Mouse (Mus musculus) ovary, postnatal 10 days (tissue): ENCODE measurements around the gene Gm49318.

ENCODE experiments used
- DNase-seq: peaks from one replicate; pipeline ENCODE4 v3.0.0; 2022; ENCODE audit warnings: low spot score

Gene Gm49318

DNA sequence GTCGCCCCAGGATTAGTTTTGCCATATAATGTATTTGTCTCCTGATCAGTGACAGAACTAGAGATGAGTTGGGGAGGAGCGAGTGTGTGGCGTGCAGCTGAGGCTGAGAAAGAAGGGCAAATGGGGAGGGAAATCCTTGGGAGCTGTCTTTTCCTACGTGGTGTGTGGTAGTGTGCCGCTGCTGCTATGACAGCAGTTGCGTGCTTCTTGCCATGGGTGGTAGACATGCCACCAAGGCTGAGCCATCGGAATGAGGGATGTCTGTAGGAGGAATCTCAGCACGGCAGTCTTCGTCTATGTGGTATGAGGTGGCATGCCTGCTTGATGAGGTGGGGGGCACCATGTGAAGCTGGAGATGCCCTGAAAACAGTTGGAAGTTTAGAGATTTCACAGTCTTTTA, 40.7 kb downstream of the Gm49318 start:
- no peak for DNase-seq

GRCm38 (mm10) chr9:22028467-22028866, 42.6 kb downstream of the Gm49318 start:
- DNase-seq: no peak

DNA sequence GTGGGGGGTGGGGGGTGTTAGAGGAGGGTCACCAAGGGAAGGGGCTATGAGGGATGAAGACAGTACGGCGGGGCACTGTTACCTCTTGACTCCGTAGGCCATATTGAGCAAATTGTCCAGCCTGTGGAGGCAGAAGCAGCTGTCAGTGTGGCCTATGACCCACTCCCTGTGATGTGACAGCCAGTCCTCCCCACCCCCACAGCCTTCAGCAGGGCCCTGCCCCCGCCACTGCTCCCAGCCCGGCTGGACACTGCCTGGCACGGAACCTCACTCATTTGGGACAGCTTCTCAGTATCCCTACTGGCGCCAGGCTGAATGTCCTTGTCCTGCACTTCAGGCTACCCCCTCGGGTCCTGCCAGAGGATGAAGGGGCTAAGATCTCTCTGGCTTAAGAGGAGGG, 46.5 kb downstream of the Gm49318 start:
- DNase-seq: no peak

DNA sequence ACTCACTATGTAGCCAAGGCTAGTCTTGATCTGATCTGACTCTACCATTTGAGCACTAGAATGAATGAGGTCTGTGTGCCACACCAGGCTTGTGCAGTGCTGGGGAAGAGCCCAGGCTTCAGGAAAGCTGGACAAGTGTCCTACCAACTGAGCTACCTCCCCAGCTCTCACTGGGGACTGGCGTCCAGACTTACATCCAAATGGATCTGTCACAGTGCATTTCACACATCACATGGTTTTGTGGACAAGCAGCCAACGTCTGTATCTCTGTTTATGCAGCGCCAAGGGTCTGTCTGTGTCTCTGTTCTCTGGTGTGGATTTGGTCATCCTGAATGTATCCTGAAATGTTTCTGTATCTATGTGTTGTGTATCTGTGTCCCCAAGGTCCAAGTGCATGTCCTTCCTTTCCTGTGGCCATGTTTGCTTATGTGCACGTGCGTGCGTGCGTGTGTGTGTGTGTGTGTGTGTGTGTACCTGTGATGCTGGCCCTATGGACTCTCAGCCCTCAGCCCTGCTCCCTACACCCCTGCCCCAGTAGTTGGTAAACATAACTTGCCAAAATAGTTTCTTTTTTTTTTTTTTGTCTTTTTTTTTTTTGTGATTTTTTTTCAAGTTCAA, 53.7 kb downstream of the Gm49318 start:
- no peak for DNase-seq

DNA sequence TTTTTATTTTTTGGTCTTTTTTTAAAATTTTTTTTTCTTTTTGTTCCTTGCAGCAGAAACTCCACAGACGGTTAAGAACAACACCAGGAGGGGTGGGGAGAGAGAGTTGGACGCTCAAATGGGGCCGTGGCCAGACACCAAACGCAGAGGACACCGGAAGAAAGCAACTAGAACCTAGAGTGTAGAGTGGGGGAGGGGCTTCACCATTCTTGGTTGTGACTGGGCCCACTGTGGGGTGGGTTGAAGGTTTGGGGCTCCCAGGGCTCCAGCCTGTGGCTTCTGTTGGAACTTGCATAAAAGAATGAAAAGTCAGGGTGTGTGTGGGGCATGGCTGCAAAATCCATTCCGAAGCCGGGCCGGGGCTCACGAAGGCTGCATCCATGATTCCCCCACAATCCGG, 54.8 kb downstream of the Gm49318 start:
- no peak for DNase-seq

DNA sequence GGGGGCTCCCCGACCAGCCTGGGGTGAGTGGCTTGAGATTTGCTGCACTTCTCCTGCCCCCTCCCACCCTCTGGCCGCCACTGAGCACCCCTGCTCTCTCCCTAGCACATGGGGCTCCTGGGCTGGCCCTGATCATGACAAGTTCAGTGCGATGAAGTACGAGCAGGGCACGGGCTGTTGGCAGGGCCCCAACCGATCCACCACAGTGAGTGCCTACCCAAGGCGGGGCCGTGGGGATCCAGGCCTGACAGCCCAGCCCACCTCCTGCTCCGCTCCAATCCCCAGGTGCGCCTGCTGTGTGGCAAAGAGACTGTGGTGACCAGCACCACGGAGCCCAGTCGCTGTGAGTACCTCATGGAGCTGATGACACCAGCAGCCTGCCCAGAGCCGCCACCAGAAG, 58.3 kb downstream of the Gm49318 start:
- no peak for DNase-seq

- DNase-seq: no peak
These were observed 60.0 kb downstream of the Gm49318 start for GRCm38 (mm10) chr9:22011055-22011454.

GRCm38 (mm10) chr9:22004546-22004945, 66.5 kb downstream of the Gm49318 start:
- DNase-seq: no peak

DNA sequence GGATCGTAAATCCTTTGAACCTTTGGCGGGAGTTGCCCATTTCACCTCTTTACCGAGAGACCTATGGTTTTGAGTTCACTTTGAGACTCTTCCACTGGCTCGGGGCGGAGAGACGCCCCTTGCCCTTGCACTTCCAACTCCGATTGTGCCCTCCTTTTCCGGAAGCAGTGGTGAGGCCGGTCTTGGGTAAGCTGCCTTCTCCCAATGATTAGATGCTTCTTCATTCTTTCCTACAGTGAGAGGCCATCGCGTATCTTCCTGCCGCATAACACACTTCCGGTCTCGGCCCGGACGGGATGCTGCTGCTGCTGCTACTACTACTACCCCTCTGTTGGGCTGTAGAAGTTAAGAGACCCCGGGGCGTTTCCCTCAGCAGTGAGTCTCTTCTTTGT, 67.9 kb downstream of the Gm49318 start:
- no peak for DNase-seq

DNA sequence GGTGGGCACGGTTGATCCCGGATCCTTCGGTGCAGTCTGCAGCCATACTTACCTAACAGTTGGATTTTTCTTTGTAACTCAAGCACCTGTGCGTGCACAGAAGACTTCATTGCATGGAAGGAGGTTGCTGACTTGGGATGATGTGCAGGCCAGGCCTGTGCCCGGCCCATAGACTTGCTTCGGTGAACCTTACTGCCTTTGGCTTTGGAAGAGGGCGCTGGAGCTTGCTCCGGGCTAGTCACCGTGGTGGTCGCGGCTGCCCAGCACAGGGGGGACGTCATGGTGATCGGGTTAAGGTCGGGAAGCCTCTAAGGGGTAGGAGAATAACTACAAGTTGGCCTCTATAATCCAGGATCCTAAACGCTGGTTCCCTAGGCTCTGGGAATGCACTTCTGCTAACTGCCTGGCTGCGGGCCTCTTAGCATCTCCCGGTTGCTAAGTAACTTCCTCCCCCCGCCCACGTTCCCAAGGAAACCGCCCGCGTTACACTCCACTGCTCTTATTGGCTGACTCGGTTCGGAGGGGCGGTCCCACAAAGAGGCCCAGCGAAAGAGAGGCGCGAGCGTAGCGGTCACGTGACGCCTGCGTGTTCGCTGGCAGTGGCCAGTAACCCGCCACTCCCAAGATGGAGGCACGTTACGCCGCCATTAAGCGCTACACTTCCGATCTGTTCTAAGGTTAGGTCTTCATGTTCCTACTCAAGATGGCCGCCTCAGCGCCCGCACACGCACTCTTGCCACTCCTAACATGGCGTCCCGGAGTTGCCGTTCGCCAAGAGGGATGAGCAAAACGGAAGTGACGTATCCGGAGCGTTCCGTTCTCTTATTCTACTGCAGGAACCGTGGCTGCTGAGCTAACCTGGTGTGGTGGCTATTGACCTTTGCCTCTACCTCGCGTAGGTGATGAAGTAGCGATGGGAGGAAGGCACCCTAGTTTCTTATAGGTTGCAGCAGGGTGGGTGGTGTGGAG, 68.6 kb downstream of the Gm49318 start, which contains the start of the genes Ccdc151 and Prkcsh:
TSS of gene Ccdc151 (minus strand) at position 441 of the 969 bp plus-strand sequence.
TSS of gene Prkcsh (plus strand) at position 613 of the 969 bp plus-strand sequence.
- DNase-seq: peak; percentile 92

DNA sequence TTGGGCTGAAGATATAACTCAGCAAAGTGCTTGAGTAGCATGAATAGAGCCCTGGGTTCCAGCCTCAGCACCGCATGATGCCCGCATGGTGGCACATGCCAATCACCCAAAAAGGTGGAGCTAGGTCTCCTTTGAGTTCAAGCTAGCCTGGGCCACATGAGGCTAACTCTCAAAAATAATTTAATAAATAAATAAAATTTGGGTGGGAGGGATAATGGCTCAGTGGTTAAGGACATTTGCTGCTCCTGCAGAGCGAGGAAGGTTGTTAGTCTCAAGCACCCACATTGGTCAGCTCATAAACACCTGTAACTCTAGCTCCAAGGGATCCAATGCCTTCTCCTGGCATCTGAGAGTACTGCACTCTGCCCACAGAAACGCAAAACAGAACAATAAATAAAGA, 69.4 kb downstream of the Gm49318 start:
- no peak for DNase-seq

DNA sequence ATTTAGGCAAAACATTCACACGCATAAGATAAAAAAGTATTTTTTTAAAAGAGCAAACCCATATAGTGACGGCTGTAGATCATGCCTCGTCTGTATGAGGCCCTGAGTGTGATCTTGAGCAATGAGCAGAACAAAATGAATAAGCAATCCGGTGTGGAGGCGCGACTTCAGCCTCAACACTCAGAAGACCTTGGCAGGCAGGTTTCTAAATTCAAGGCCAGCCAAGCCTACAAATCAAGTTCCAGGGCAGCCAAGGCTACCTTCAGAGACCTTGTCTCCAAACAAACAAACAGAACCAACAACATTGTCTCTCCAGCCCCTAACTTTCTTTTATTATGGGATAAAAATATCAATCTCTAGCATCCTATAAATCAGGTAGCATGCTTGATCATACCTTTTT, 70.8 kb downstream of the Gm49318 start:
- no peak for DNase-seq

GRCm38 (mm10) chr9:21996178-21996867, 74.7 kb downstream of the Gm49318 start:
- no peak for DNase-seq

DNA sequence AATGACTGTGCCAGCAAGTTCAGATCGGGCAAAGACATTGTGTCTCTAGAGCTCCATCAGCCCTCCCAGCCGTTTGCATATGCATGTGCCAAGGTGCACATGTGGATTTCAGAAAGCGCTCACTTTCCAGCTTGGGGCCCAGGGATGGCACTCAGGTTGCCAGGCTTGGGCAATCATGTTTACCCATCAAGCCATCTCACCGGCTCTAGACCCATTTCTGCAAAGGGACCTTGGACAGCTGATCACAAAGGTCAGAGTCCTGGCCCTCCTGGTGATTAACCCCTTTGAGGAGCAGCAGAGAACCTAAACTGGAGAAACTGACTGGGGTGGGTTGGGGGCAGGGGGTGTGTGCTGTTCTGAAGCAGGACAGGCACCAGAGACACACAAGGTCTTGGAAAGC, 78.8 kb downstream of the Gm49318 start:
- no peak for DNase-seq

DNA sequence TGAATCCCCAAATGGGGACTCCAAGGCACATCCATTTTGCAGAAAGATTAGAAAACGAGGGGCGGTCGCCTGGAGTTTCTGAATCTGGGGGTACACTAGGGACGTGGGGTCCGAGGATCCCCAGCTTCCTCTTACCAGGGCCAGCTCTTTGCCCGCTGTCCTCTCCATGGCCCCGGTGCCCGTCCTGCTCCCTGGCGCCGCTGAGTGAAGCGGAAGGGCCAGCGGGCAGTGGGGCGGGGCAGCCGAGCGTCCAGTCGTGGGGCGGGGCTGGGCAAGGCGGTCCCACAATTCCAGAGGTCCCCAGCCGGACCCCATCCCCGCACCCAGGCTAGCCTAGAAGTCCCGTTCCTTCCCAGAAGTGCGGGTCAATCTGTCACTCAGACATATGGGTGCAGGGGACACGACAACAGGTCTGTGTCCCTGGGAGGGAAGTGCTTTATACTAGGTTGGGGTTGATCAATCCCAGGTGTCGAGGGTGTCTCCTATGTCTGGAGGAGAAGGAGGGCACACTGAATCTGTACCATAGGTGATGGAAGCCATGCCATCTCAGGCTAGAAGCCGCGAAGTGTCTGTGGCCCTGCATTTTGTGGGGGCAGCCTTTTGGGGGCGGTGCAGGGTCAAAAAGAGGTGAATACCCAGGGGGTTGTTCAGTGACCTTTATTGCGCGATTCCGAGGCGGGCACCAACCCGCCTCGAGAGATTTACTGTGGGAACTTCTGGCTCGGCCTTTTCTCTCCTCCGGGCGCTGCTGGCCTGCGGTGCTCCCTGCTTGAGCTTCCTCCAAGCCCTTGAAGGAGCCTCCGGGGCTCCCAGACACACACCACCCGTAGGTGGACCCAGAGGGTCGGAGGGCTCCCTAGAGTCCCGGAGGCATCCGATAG, 81.6 kb downstream of the Gm49318 start, which contains the start of gene Rgl3:
TSS of gene Rgl3 (minus strand) at position 217 of the 881 bp plus-strand sequence.
- DNase-seq: peak; percentile 16

GRCm38 (mm10) chr9:21988421-21989101, 82.5 kb downstream of the Gm49318 start:
- no peak for DNase-seq

- no peak for DNase-seq
These were observed 83.3 kb downstream of the Gm49318 start for GRCm38 (mm10) chr9:21987592-21988342.
